Comparison of ENCODE assay signal across 8 mouse cellular contexts in genomic region chr4:129461183-129461960, GRCm38 (mm10). TPM values are rescaled to one million over a fixed set of nuclear protein-coding genes. Genes with fewer than 3 reads are reported as not detected.
DNase-seq lines count a peak whose midpoint lies in the region; ATAC-seq and TF ChIP-seq lines count a peak whose summit lies in the region.

Bsdc1 (plus strand) TSS chr4:129461581.

- peaks cover 14% of the 10 kb centered on the region for H3K4me1 ChIP-seq in hindbrain, embryonic 10.5 days (replicated peaks)
- peaks cover 3% of the 10 kb centered on the region; the same call in 1 of the 2 replicates for H3K4me1 ChIP-seq in lung, postnatal 0 days (ENCODE audit: insufficient read depth, low read depth, low read length)

- H3K9me3 ChIP-seq in hindbrain, embryonic 10.5 days: no peaks in the 10 kb centered on the region
- no peaks in the 10 kb centered on the region for H3K9me3 ChIP-seq in lung, postnatal 0 days (ENCODE audit: low read length)

- peak; percentile 94 for ATAC-seq in frontal cortex, adult (ENCODE audit: low TSS enrichment)
- ATAC-seq in lung, postnatal 0 days: peak; percentile 98

- no peak for TF ChIP-seq CTCF in lung, postnatal 0 days (IDR thresholded peaks at IDR 0.05)

- WGBS in hindbrain, embryonic 10.5 days: under 1% methylated on average over 46 of the region's 46 CpGs
- WGBS in lung, postnatal 0 days: under 1% methylated on average over 46 of the region's 46 CpGs

- peak; percentile 100 for DNase-seq in MN1 (ENCODE audit: low spot score)
- DNase-seq in cerebellum, adult 9-10 months: peak; percentile 100
- DNase-seq in hindbrain, embryonic 10.5 days (ENCODE audit: low spot score): peak; percentile 100
- DNase-seq in layer of hippocampus, adult 9-11 months: peak; percentile 100
- peak; percentile 100 for DNase-seq in lung, postnatal 0 days (ENCODE audit: low spot score)
- peak; percentile 99 for DNase-seq in ovary, postnatal 14 days (ENCODE audit: low spot score)
- peak; percentile 100 for DNase-seq in thymus, postnatal 14 days

- H3K9ac ChIP-seq in lung, postnatal 0 days (replicated peaks; ENCODE audit: low read depth): peak within 1 kb of the TSS; percentile 86

- H3K4me3 ChIP-seq in hindbrain, embryonic 10.5 days: peak within 1 kb of the TSS; percentile 80
- H3K4me3 ChIP-seq in lung, postnatal 0 days (ENCODE audit: low read depth, low read length): peak within 1 kb of the TSS; percentile 88

- H3K27ac ChIP-seq in hindbrain, embryonic 10.5 days: peak within 1 kb of the TSS; percentile 89
- H3K27ac ChIP-seq in lung, postnatal 0 days (ENCODE audit: low read length): peak within 1 kb of the TSS; percentile 84

- TF ChIP-seq EP300 in lung, postnatal 0 days (IDR thresholded peaks at IDR 0.05): peak; percentile 94

- H3K4me2 ChIP-seq in lung, postnatal 0 days (replicated peaks; ENCODE audit: low read depth, low read length): peak within 1 kb of the TSS; percentile 80

- peaks cover 25% of the 10 kb centered on the region for H3K36me3 ChIP-seq in hindbrain, embryonic 10.5 days
- H3K36me3 ChIP-seq in lung, postnatal 0 days (ENCODE audit: insufficient read depth, low read length): peaks cover 24% of the 10 kb centered on the region

- no peaks in the 10 kb centered on the region for H3K27me3 ChIP-seq in hindbrain, embryonic 10.5 days (ENCODE audit: insufficient read depth, poor library complexity, severe bottlenecking)
- no peaks in the 10 kb centered on the region for H3K27me3 ChIP-seq in lung, postnatal 0 days (replicated peaks; ENCODE audit: insufficient read depth, low read length)

RNA-seq across cellular contexts. Expression of gene Bsdc1, which starts in this region (rescaled TPM):
- polyA plus RNA-seq in hindbrain, embryonic 10.5 days (2016; fragmentation: Nextera tagmentation; extraction: Ambion mirVana): 22.2 and 24.8 TPM in 2 replicates
- polyA plus RNA-seq in lung, postnatal 0 days (2015; fragmentation: Nextera tagmentation; extraction: Ambion mirVana): 29.0 TPM in 2 replicates

Comparison
In these comparisons a context has a peak if more than half of its experiments do, and no peak if none do; other contexts are left out.
1. Peak in every context shown above with its lines: DNase-seq, ATAC-seq, H3K4me3 ChIP-seq and H3K27ac ChIP-seq.